Mouse (Mus musculus) stomach, postnatal 0 days (tissue): ENCODE measurements around the gene Sdcbp2. TPM values are rescaled to one million over a fixed set of nuclear protein-coding genes. Genes with fewer than 3 reads are reported as not detected.

Source experiments
- ATAC-seq: fragments of 200-750 bp; cut with Nextera tagmentation; 2 replicates; pipeline ENCODE4 v1.8.0; 2017; ENCODE audit not compliant: low FRiP score, low TSS enrichment
- DNase-seq: peaks from one replicate; pipeline ENCODE4 v3.0.0-alpha.2; 2016; ENCODE audit warnings: low spot score
- H3K27ac ChIP-seq: fragments of 300-500 bp; sonication (generic); replicated peaks from 2 replicates; pipeline ENCODE4 v1.5.1; 2014; ENCODE audit warnings: mild to moderate bottlenecking, control low read depth
- H3K27me3 ChIP-seq: fragments of 300-500 bp; sonication (generic); 2 replicates; pipeline ENCODE4 v1.6.1; 2014; ENCODE audit warnings: low read length; ENCODE audit not compliant: control insufficient read depth, insufficient read depth
- H3K36me3 ChIP-seq: fragments of 300-500 bp; sonication (generic); 2 replicates; pipeline ENCODE4 v1.6.1; 2014; ENCODE audit warnings: low read length, mixed read lengths; ENCODE audit not compliant: control insufficient read depth, insufficient read depth
- H3K4me1 ChIP-seq: fragments of 300-500 bp; sonication (generic); replicated peaks from 2 replicates; pipeline ENCODE4 v1.6.1; 2014; ENCODE audit warnings: antibody characterized with exemption; ENCODE audit not compliant: control insufficient read depth, insufficient read depth
- H3K4me2 ChIP-seq: fragments of 300-500 bp; sonication (generic); replicated peaks from 2 replicates; pipeline ENCODE4 v1.6.1; 2014; ENCODE audit warnings: low read depth, mild to moderate bottlenecking, control low read depth, moderate library complexity
- H3K4me3 ChIP-seq: fragments of 300-500 bp; sonication (generic); 2 replicates; pipeline ENCODE4 v1.5.1; 2014; ENCODE audit warnings: low read depth, low read length, control low read depth
- H3K9ac ChIP-seq: fragments of 300-500 bp; sonication (generic); 2 replicates; pipeline ENCODE4 v1.6.1; 2014; ENCODE audit warnings: mild to moderate bottlenecking, low read length, control low read depth, mixed read lengths
- H3K9me3 ChIP-seq: fragments of 300-500 bp; sonication (generic); 2 replicates; pipeline ENCODE4 v1.6.1; 2016; ENCODE audit warnings: low read length; ENCODE audit not compliant: control insufficient read depth
- CTCF ChIP-seq: IDR thresholded peaks from 2 replicates; pipeline ENCODE4 v1.5.1; 2016; ENCODE audit warnings: antibody characterized with exemption, low read depth, mild to moderate bottlenecking, moderate library complexity
- EP300 ChIP-seq: optimal IDR thresholded peaks from 2 replicates; pipeline ENCODE3; 2016; ENCODE audit warnings: antibody characterized with exemption
- WGBS: fragments of 180-500 bp; shearing (Covaris S2); extraction: QIAGEN DNeasy Blood & Tissue Kit; methylation state at CpG from one replicate; pipeline ENCODE4 v1.1.7; 2014; 5-methylcytosine and 5-hydroxymethylcytosine counted together
- polyA plus RNA-seq: library from polyadenylated mRNA; unstranded; fragments of >200 nt; fragmentation: Nextera tagmentation; extraction: Ambion mirVana; gene quantifications from 2 replicates; pipeline ENCODE4 v1.2.1, GENCODE M21; 2015

Gene Sdcbp2
- polyA plus RNA-seq, 1 experiment from 2014 or later, result 156 TPM

GRCm38 (mm10) chr2:151574607-151575006 is 2.2 kb downstream of the Sdcbp2 start:
- Histone ChIP-seq H3K4me3 (no peak overlapping the region), H3K9me3 (no peaks in the 10 kb centered on the region), H3K4me1 (peaks cover 7% of the 10 kb centered on the region; the same call in 1 of the 2 replicates), H3K4me2 (peak overlapping the region; percentile 17; the same call in 1 of the 2 replicates), H3K36me3 (no peaks in the 10 kb centered on the region), H3K27me3 (no peaks in the 10 kb centered on the region), H3K27ac (peak overlapping the region; percentile 8; the same call in 1 of the 2 replicates), H3K9ac (no peak overlapping the region)
- ATAC-seq, result no peak
- no peak for DNase-seq
- 67% methylated on average over 5 of the region's 5 CpGs for WGBS
- TF ChIP-seq EP300 (no peak), CTCF (no peak)

- H3K27ac ChIP-seq, result peak overlapping the region; percentile 84
- DNase-seq, result peak; percentile 50
- peaks cover 7% of the 10 kb centered on the region; the same call in 1 of the 2 replicates for H3K4me1 ChIP-seq
- H3K27me3 ChIP-seq, result no peaks in the 10 kb centered on the region
- H3K4me2 ChIP-seq, result peak overlapping the region; percentile 75
- H3K36me3 ChIP-seq, result no peaks in the 10 kb centered on the region
- no peaks in the 10 kb centered on the region for H3K9me3 ChIP-seq
- peak overlapping the region; percentile 41 for H3K4me3 ChIP-seq
- WGBS, result 31% methylated on average over 7 of the region's 7 CpGs
- no peak for ATAC-seq
- peak; percentile 74 for TF ChIP-seq CTCF
- TF ChIP-seq EP300, result no peak
- H3K9ac ChIP-seq, result peak overlapping the region; percentile 59
These were observed 2.8 kb downstream of the Sdcbp2 start for GRCm38 (mm10) chr2:151575119-151575698.

- peak overlapping the region; percentile 59 for H3K9ac ChIP-seq
- 3% methylated on average over 38 of the region's 38 CpGs for WGBS
- no peaks in the 10 kb centered on the region for H3K9me3 ChIP-seq
- TF ChIP-seq EP300 (no peak), CTCF (no peak)
- peak; percentile 50 for ATAC-seq
- H3K27me3 ChIP-seq, result no peaks in the 10 kb centered on the region
- peak overlapping the region; percentile 75 for H3K4me2 ChIP-seq
- H3K4me3 ChIP-seq, result peak overlapping the region; percentile 41
- H3K4me1 ChIP-seq, result peaks cover 7% of the 10 kb centered on the region; the same call in 1 of the 2 replicates
- DNase-seq, result peak; percentile 82
- H3K27ac ChIP-seq, result peak overlapping the region; percentile 84
- no peaks in the 10 kb centered on the region for H3K36me3 ChIP-seq
These were observed 3.4 kb downstream of the Sdcbp2 start for GRCm38 (mm10) chr2:151575699-151576389.

- no peaks in the 10 kb centered on the region for H3K27me3 ChIP-seq
- H3K9me3 ChIP-seq, result no peaks in the 10 kb centered on the region
- WGBS, result 82% methylated on average over 4 of the region's 4 CpGs
- no peak overlapping the region for H3K4me3 ChIP-seq
- TF ChIP-seq EP300, result no peak
- H3K36me3 ChIP-seq, result no peaks in the 10 kb centered on the region
- no peak overlapping the region for H3K4me2 ChIP-seq
- no peak overlapping the region for H3K9ac ChIP-seq
- DNase-seq (no peak), ATAC-seq (no peak)
- peaks cover 7% of the 10 kb centered on the region; the same call in 1 of the 2 replicates for H3K4me1 ChIP-seq
- H3K27ac ChIP-seq, result no peak overlapping the region
These were observed 6.8 kb downstream of the Sdcbp2 start for GRCm38 (mm10) chr2:151579183-151579582.

DNA sequence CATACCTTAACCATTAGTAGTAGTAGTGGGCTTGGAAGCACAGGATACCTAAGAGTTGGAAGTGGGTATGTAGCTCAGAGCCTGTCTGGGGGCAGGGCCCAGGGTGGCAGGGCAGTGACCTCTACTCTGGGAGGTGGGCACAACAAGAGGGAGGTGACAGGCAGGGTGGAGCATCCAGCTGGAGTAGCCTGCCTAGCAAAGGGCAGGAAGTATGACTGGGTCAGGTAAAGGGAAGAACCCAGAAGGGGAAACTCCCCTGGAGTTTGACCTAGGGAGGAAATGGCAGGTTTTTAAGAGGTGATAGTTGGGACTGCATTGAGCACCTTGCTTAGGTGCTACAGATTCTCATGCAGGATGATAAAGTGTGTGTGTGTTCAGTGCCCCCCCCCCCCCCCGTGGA is 8.5 kb downstream of the Sdcbp2 start:
- H3K4me1 ChIP-seq, result peaks cover 4% of the 10 kb centered on the region; the same call in 1 of the 2 replicates
- no peaks in the 10 kb centered on the region for H3K27me3 ChIP-seq
- ATAC-seq, result peak; percentile 77
- WGBS, result 42% methylated on average over 1 of the region's 1 CpGs
- H3K9ac ChIP-seq, result no peak overlapping the region
- TF ChIP-seq EP300, result no peak
- TF ChIP-seq CTCF, result no peak
- no peaks in the 10 kb centered on the region for H3K36me3 ChIP-seq
- H3K4me2 ChIP-seq, result no peak overlapping the region
- H3K9me3 ChIP-seq, result no peaks in the 10 kb centered on the region
- DNase-seq, result no peak
- H3K4me3 ChIP-seq, result no peak overlapping the region
- H3K27ac ChIP-seq, result no peak overlapping the region

DNA sequence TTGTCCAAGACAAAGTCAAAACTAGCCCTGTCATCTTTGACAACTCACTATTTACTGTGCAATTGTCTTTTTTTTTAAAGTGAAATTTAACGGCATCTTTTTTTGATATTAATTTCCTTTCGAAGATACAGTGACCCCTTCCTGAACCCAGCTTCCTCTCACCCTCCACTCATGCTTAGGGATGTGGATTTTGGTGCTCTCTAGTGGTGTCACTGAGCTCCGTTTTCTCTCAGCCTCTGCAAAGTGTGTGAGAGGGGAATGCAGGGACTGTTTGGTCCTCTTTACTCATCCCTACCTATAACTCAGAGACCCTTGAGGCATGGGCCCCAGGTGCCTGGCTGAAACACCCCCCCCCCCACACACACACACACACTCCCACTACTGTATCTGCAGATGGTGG is 13.5 kb downstream of the Sdcbp2 start:
- Histone ChIP-seq H3K27ac (no peak overlapping the region), H3K27me3 (no peaks in the 10 kb centered on the region), H3K9me3 (no peaks in the 10 kb centered on the region), H3K9ac (no peak overlapping the region), H3K4me1 (no peaks in the 10 kb centered on the region), H3K36me3 (no peaks in the 10 kb centered on the region), H3K4me3 (no peak overlapping the region), H3K4me2 (no peak overlapping the region)
- no peak for DNase-seq
- ATAC-seq, result no peak
- WGBS, result 45% methylated on average over 3 of the region's 3 CpGs
- TF ChIP-seq CTCF, result peak; percentile 56
- TF ChIP-seq EP300, result no peak
